Mouse (Mus musculus): Measurements from ENCODE around the gene Proz.

DNA sequence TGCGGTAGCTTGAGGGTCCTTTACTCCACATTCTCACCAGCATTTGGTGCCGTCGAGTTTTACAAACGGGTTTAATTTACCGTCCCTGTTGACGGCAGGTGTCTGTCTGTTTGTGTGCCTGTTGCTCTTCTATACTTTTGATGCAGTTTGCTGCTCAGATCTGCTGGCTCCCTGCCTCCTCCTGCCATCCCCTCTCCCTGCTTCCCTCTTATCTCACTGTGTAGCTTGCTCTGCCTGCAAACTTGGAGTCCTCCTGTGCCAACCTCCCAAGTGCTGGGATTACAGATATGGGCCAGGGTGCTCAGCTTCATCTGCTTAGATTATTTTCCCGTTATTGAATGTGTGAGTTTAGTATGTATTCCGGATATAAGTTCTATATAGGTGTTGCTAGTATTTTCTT lies 48.3 kb downstream of the Proz start:
- TF ChIP-seq ZNF384 (IDR thresholded peaks at IDR 0.05; ENCODE audit: low read depth, low read length): no peak
- TF ChIP-seq HCFC1 (IDR thresholded peaks at IDR 0.05; ENCODE audit: borderline replicate concordance, insufficient read depth, low read length): no peak
- no peak for TF ChIP-seq CHD2 (IDR thresholded peaks at IDR 0.05; ENCODE audit: low read depth, low read length)
